Mouse (Mus musculus) liver, postnatal 0 days (tissue): ENCODE results near the gene Usp2.

Source experiments
- CTCF ChIP-seq: sonication (generic); IDR thresholded peaks from 2 replicates; pipeline ENCODE4 v1.5.1; 2016; ENCODE audit warnings: antibody characterized with exemption, low read depth
- EP300 ChIP-seq: IDR thresholded peaks from 2 replicates; pipeline ENCODE4 v1.6.1; 2016; ENCODE audit warnings: antibody characterized with exemption, low read depth, mild to moderate bottlenecking

DNA sequence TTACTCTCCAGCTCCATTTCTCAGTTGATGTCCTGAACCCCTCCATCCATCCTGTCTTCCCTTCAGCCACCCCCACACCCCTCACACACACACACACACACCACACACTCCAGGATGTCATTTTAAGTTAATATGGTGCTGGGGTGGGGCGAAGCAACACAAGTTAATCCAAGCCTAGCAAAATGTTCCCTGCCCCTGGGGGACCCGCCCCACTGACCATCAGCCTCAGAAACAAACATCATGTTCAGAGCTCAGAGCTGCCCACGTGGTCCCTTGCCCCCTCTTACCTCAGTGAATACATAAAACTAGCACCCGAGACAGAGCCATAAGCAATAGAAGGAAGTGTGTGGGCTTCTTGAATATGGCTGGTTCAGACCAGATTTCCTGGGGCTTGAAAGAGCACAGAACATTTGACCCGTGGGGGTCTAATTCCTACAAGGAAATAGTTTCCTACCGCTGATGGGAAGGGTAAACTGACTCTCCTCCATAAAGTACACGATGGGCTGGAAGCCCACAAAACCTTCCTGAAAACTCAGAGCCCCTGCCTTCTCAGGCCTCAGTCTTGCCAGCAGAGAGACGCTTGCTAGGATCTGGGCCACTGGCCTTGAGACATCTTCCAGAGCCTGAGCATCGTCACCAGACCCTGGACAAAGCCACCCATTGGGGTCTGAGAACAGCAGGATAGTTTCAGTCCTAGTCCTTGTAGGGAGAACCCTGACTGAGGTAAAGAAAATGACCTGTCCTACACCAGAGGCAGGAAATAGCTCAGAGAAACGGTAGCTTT is 13.4 kb downstream of the Usp2 start:
- TF ChIP-seq EP300 (no peak), CTCF (no peak)
